Mouse (Mus musculus) myocyte (in vitro differentiated cells): ENCODE data around the gene Adgrv1. TPM values are rescaled to one million over a fixed set of nuclear protein-coding genes. Genes with fewer than 3 reads are reported as not detected.

Source experiments
- H3K27me3 ChIP-seq: one replicate; pipeline ENCODE4 v1.6.1; 2011; ENCODE audit not compliant: control insufficient read depth, insufficient read depth, insufficient read length
- H3K36me3 ChIP-seq: one replicate; pipeline ENCODE4 v1.6.1; 2011; ENCODE audit not compliant: control insufficient read depth, insufficient read depth
- H3K4me2 ChIP-seq: one replicate; pipeline ENCODE4 v1.6.1; 2011; ENCODE audit warnings: low read depth, control low read depth
- H3K4me3 ChIP-seq: one replicate; pipeline ENCODE4 v1.5.1; 2011; ENCODE audit warnings: mild to moderate bottlenecking, control low read depth, moderate library complexity
- H3K79me2 ChIP-seq: one replicate; pipeline ENCODE4 v1.6.1; 2011; ENCODE audit not compliant: control insufficient read depth, insufficient read depth
- H3ac ChIP-seq: one replicate; pipeline ENCODE4 v1.6.1; 2011; ENCODE audit not compliant: control insufficient read depth, insufficient read length
- CEBPB ChIP-seq: IDR thresholded peaks from 2 replicates; pipeline ENCODE4 v1.6.1; 2011; ENCODE audit warnings: mild to moderate bottlenecking, moderate library complexity; ENCODE audit not compliant: poor library complexity, insufficient read depth, severe bottlenecking
- E2F4 ChIP-seq: IDR thresholded peaks from one replicate; pipeline ENCODE4 v1.6.1; 2011; ENCODE audit warnings: mild to moderate bottlenecking, control low read depth, moderate library complexity; ENCODE audit not compliant: insufficient read depth
- MAX ChIP-seq: IDR thresholded peaks from one replicate; pipeline ENCODE4 v1.6.1; 2011; ENCODE audit warnings: low read depth, mild to moderate bottlenecking, control low read depth
- MYOD1 ChIP-seq, 3 experiments: IDR thresholded peaks; one replicate each; pipeline ENCODE4 v1.6.1; 2011; ENCODE audit warnings: control low read depth in 2 of 3, low read depth in 2 of 3, mild to moderate bottlenecking in 2 of 3, moderate library complexity in 1 of 3; ENCODE audit not compliant: insufficient read length in 2 of 3, control insufficient read depth in 1 of 3
- MYOG ChIP-seq, 3 experiments: IDR thresholded peaks; one replicate each; pipeline ENCODE4 v1.6.1; 2011; ENCODE audit warnings: control low read depth in 2 of 3, low read depth in 2 of 3, mild to moderate bottlenecking in 2 of 3; ENCODE audit not compliant: insufficient read length in 2 of 3, control insufficient read depth in 1 of 3, insufficient read depth in 1 of 3
- POLR2A ChIP-seq: IDR thresholded peaks from one replicate; pipeline ENCODE4 v1.6.1; 2011; ENCODE audit warnings: low read depth, mild to moderate bottlenecking, control low read depth, moderate library complexity; ENCODE audit not compliant: insufficient read length
- POLR2AphosphoS2 ChIP-seq: IDR thresholded peaks from one replicate; pipeline ENCODE4 v1.6.1; 2011; ENCODE audit warnings: low read depth, control low read depth; ENCODE audit not compliant: insufficient read length
- REST ChIP-seq: IDR thresholded peaks from one replicate; pipeline ENCODE4 v1.6.1; 2011; ENCODE audit warnings: mild to moderate bottlenecking, control low read depth, moderate library complexity; ENCODE audit not compliant: insufficient read depth, insufficient read length
- SRF ChIP-seq: IDR thresholded peaks from one replicate; pipeline ENCODE4 v1.6.1; 2011; ENCODE audit warnings: low read depth; ENCODE audit not compliant: control insufficient read depth, insufficient read length
- TCF12 ChIP-seq: IDR thresholded peaks from one replicate; pipeline ENCODE4 v1.6.1; 2011; ENCODE audit warnings: mild to moderate bottlenecking, control low read depth; ENCODE audit not compliant: poor library complexity, insufficient read depth, severe bottlenecking
- TCF3 ChIP-seq: IDR thresholded peaks from one replicate; pipeline ENCODE4 v1.6.1; 2011; ENCODE audit warnings: low read depth, control low read depth; ENCODE audit not compliant: insufficient read length
- USF1 ChIP-seq: IDR thresholded peaks from one replicate; pipeline ENCODE4 v1.6.1; 2011; ENCODE audit warnings: low read depth, mild to moderate bottlenecking, control low read depth, moderate library complexity
- polyA plus RNA-seq: library from polyadenylated mRNA; unstranded; fragments of >200 nt; fragmentation: generic; extraction: Trizol; gene quantifications from one replicate; pipeline ENCODE4 v1.2.1, GENCODE M21; 2012; ENCODE audit warnings: missing spikeins

Adgrv1 gene
- polyA plus RNA-seq, 1 experiment = 0.04 TPM

- Histone ChIP-seq H3K79me2 (no peaks in the 10 kb centered on the region), H3K36me3 (no peaks in the 10 kb centered on the region), H3ac (no peak overlapping the region), H3K27me3 (no peaks in the 10 kb centered on the region), H3K4me2 (no peak overlapping the region), H3K4me3 (no peak overlapping the region)
- TF ChIP-seq MAX = no peak
- no peak for TF ChIP-seq SRF
- no peak for TF ChIP-seq E2F4
- TF ChIP-seq POLR2AphosphoS2 = no peak
- TF ChIP-seq MYOG (IDR thresholded peaks at IDR 0.05; ENCODE audit: control insufficient read depth in 1 of 3, insufficient read depth in 1 of 3, insufficient read length in 2 of 3, low read depth in 2 of 3) = no peak
- no peak for TF ChIP-seq TCF12
- no peak for TF ChIP-seq TCF3
- TF ChIP-seq REST = no peak
- TF ChIP-seq USF1 = no peak
- no peak for TF ChIP-seq MYOD1 (IDR thresholded peaks at IDR 0.05; ENCODE audit: control insufficient read depth in 1 of 3, insufficient read length in 2 of 3, low read depth in 2 of 3)
- no peak for TF ChIP-seq POLR2A
- no peak for TF ChIP-seq CEBPB
These were observed 278.4 kb downstream of the Adgrv1 start for GRCm38 (mm10) chr13:81354587-81354986.

- Histone ChIP-seq H3K79me2 (no peaks in the 10 kb centered on the region), H3K36me3 (no peaks in the 10 kb centered on the region), H3K4me3 (no peak overlapping the region), H3K27me3 (no peaks in the 10 kb centered on the region), H3ac (no peak overlapping the region), H3K4me2 (no peak overlapping the region)
- TF ChIP-seq MYOD1 (IDR thresholded peaks at IDR 0.05; ENCODE audit: control insufficient read depth in 1 of 3, insufficient read length in 2 of 3, low read depth in 2 of 3) (no peak), E2F4 (no peak), POLR2AphosphoS2 (no peak), MAX (no peak), CEBPB (no peak), USF1 (no peak), MYOG (IDR thresholded peaks at IDR 0.05; ENCODE audit: control insufficient read depth in 1 of 3, insufficient read depth in 1 of 3, insufficient read length in 2 of 3, low read depth in 2 of 3) (no peak)
These were observed 280.7 kb downstream of the Adgrv1 start for GRCm38 (mm10) chr13:81352296-81352695.

GRCm38 (mm10) chr13:81351462-81352155 lies 281.3 kb downstream of the Adgrv1 start:
- H3K4me2 ChIP-seq = no peak overlapping the region

GRCm38 (mm10) chr13:81347261-81347980 lies 285.5 kb downstream of the Adgrv1 start:
- TF ChIP-seq MAX (no peak), POLR2A (no peak), USF1 (no peak), REST (no peak), POLR2AphosphoS2 (no peak), SRF (no peak), TCF3 (no peak), TCF12 (no peak), CEBPB (no peak), MYOD1 (IDR thresholded peaks at IDR 0.05; ENCODE audit: control insufficient read depth in 1 of 3, insufficient read length in 2 of 3, low read depth in 2 of 3) (no peak), E2F4 (no peak), MYOG (IDR thresholded peaks at IDR 0.05; ENCODE audit: control insufficient read depth in 1 of 3, insufficient read depth in 1 of 3, insufficient read length in 2 of 3, low read depth in 2 of 3) (no peak)
- Histone ChIP-seq H3K4me3 (no peak overlapping the region), H3K27me3 (no peaks in the 10 kb centered on the region), H3ac (no peak overlapping the region), H3K4me2 (no peak overlapping the region), H3K79me2 (no peaks in the 10 kb centered on the region), H3K36me3 (no peaks in the 10 kb centered on the region)

More at GRCm38 (mm10) chr13:81351462-81352155, 281.3 kb downstream of the Adgrv1 start:
- Histone ChIP-seq H3ac (no peak overlapping the region), H3K27me3 (no peaks in the 10 kb centered on the region), H3K4me3 (no peak overlapping the region), H3K36me3 (no peaks in the 10 kb centered on the region), H3K79me2 (no peaks in the 10 kb centered on the region)
- TF ChIP-seq REST (no peak), SRF (no peak), MYOD1 (IDR thresholded peaks at IDR 0.05; ENCODE audit: control insufficient read depth in 1 of 3, insufficient read length in 2 of 3, low read depth in 2 of 3) (no peak), USF1 (no peak), E2F4 (no peak), POLR2AphosphoS2 (no peak)
